Mouse (Mus musculus) liver, postnatal 0 days (tissue): Measurements from ENCODE around the gene D430041D05Rik. TPM values are rescaled to one million over a fixed set of nuclear protein-coding genes. Genes with fewer than 3 reads are reported as not detected.

Experiments
- ATAC-seq: fragments of 200-750 bp; cut with Nextera tagmentation; 2 replicates; pipeline ENCODE4 v1.8.0; 2017; ENCODE audit warnings: mild to moderate bottlenecking, moderate library complexity
- DNase-seq: peaks from one replicate; pipeline ENCODE4 v3.0.0-alpha.2; 2016
- H3K27ac ChIP-seq: fragments of 300-500 bp; sonication (generic); 2 replicates; pipeline ENCODE4 v1.5.1; 2014; ENCODE audit warnings: antibody characterized with exemption, moderate library complexity, mild to moderate bottlenecking, low read depth
- H3K27me3 ChIP-seq: fragments of 300-500 bp; sonication (generic); 2 replicates; pipeline ENCODE4 v1.6.1; 2014; ENCODE audit warnings: low read length, control low read depth, mixed read lengths; ENCODE audit not compliant: insufficient read depth
- H3K36me3 ChIP-seq: fragments of 300-500 bp; sonication (generic); replicated peaks from 2 replicates; pipeline ENCODE4 v1.6.1; 2014; ENCODE audit warnings: mild to moderate bottlenecking, control low read depth, low read length, moderate library complexity, mixed read lengths; ENCODE audit not compliant: insufficient read depth
- H3K4me1 ChIP-seq: fragments of 300-500 bp; sonication (generic); 2 replicates; pipeline ENCODE4 v1.6.1; 2014; ENCODE audit warnings: antibody characterized with exemption, mild to moderate bottlenecking, control low read depth; ENCODE audit not compliant: insufficient read depth
- H3K4me2 ChIP-seq: fragments of 300-500 bp; sonication (generic); 2 replicates; pipeline ENCODE4 v1.6.1; 2014; ENCODE audit warnings: low read depth, mild to moderate bottlenecking, low read length, moderate library complexity, mixed read lengths
- H3K4me3 ChIP-seq: fragments of 300-500 bp; sonication (generic); 2 replicates; pipeline ENCODE4 v1.5.1; 2014; ENCODE audit warnings: low read depth, low read length
- H3K9ac ChIP-seq: fragments of 300-500 bp; sonication (generic); replicated peaks from 2 replicates; pipeline ENCODE4 v1.6.1; 2014; ENCODE audit warnings: mild to moderate bottlenecking, moderate library complexity
- H3K9me3 ChIP-seq: fragments of 300-500 bp; sonication (generic); 2 replicates; pipeline ENCODE4 v1.6.1; 2016; ENCODE audit warnings: mild to moderate bottlenecking, control low read depth, low read length, mixed read lengths
- CTCF ChIP-seq: sonication (generic); IDR thresholded peaks from 2 replicates; pipeline ENCODE4 v1.5.1; 2016; ENCODE audit warnings: antibody characterized with exemption, low read depth
- EP300 ChIP-seq: IDR thresholded peaks from 2 replicates; pipeline ENCODE4 v1.6.1; 2016; ENCODE audit warnings: antibody characterized with exemption, low read depth, mild to moderate bottlenecking
- WGBS: fragments of 180-500 bp; shearing (Covaris S2); extraction: QIAGEN DNeasy Blood & Tissue Kit; methylation state at CpG from one replicate; pipeline ENCODE4 v1.1.7; 2014; ENCODE audit not compliant: insufficient replicate concordance; 5-methylcytosine and 5-hydroxymethylcytosine counted together
- polyA plus RNA-seq: library from polyadenylated mRNA; unstranded; fragments of >200 nt; fragmentation: Nextera tagmentation; extraction: Ambion mirVana; gene quantifications from 2 replicates; pipeline ENCODE4 v1.2.1, GENCODE M21; 2015

The D430041D05Rik gene
- polyA plus RNA-seq, 1 experiment from 2014 or later: 0.05 TPM

DNA sequence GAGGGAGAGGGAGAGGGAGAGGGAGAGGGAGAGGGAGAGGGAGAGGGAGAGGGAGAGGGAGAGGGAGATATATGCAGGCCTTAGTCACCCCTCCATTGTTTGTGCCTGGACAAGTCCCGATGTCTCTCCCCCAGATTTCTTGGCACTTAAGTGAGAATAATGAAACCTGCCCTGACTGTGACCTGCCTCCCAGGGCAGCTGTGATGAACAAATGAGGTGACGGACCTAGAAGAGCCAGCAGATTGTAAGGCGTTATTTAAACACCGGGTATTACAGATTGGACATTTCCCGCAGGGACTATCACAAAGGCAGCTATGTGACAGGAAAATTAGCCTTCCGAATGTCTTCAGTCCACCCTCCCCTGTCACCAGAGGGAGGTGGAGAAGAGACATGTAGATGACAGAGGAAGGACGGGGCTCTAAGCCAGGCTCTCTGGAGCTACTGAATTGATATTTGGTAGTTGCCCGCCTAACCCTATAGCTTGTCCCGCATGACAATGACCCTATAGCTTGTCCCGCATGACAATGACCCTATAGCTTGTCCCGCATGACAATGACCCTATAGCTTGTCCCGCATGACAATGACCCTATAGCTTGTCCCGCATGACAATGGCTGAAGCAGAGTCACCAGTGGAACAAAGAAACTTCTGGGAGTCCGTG, 191.0 kb downstream of the D430041D05Rik start:
- Histone ChIP-seq H3K9me3 (no peaks in the 10 kb centered on the region), H3K4me3 (no peak overlapping the region), H3K27me3 (no peaks in the 10 kb centered on the region), H3K9ac (no peak overlapping the region), H3K4me1 (no peaks in the 10 kb centered on the region), H3K4me2 (no peak overlapping the region), H3K36me3 (no peaks in the 10 kb centered on the region), H3K27ac (no peak overlapping the region)
- WGBS: 81% methylated on average over 14 of the region's 14 CpGs
- TF ChIP-seq EP300 (no peak), CTCF (no peak)
- no peak for DNase-seq
- no peak for ATAC-seq

DNA sequence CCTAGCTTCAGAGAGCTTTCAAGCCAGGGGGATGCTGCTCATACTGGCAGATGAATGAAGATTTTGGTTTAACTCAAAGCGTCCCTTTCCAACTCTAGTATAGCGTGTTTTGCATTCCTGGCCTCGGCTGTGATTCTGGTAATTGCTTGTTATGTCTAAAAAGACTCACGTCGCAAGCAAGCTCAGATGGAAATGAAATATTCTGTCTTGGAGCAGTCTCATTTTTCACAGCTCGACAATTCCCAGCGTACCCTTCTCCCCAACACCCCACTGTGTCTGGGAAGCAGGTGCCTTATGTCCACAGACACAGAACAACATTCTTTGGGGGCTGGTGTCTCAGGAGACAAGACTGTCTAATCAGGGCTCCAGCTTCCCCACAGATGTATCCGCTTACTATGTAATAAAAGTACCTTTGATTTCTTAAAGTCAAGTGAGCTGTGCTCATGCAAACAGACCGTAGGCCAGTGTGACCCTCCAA, 192.2 kb downstream of the D430041D05Rik start:
- no peak for ATAC-seq
- H3K27me3 ChIP-seq: no peaks in the 10 kb centered on the region
- no peak overlapping the region for H3K4me3 ChIP-seq
- no peak for DNase-seq
- no peaks in the 10 kb centered on the region for H3K36me3 ChIP-seq
- H3K9ac ChIP-seq: no peak overlapping the region
- no peak overlapping the region for H3K4me2 ChIP-seq
- H3K4me1 ChIP-seq: no peaks in the 10 kb centered on the region
- H3K27ac ChIP-seq: no peak overlapping the region
- TF ChIP-seq CTCF (no peak), EP300 (no peak)
- 78% methylated on average over 9 of the region's 9 CpGs for WGBS
- no peaks in the 10 kb centered on the region for H3K9me3 ChIP-seq

DNA sequence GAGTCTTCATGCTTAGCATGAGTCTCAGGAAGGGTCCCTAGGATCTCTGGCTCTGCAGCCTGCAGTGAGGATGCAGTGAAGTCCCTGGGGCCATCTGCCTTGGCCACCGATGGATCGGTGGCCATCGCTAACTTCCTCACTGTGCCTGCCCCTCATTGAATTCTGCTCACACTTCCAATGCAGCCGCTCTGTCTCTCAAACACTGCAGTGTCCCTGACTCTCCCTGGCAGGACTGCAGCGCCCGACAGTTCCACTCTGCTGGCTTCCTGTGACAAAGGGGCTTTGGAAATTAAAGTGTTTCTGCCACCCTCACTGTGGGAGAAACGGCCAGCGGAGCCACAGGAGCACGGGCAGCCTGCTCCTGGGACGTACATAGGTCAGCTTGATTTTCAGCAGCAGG, 192.7 kb downstream of the D430041D05Rik start:
- Histone ChIP-seq H3K4me3 (no peak overlapping the region), H3K27ac (no peak overlapping the region), H3K4me1 (no peaks in the 10 kb centered on the region), H3K36me3 (no peaks in the 10 kb centered on the region), H3K4me2 (no peak overlapping the region), H3K9me3 (no peaks in the 10 kb centered on the region), H3K27me3 (no peaks in the 10 kb centered on the region), H3K9ac (no peak overlapping the region)
- 69% methylated on average over 10 of the region's 10 CpGs for WGBS
- no peak for TF ChIP-seq EP300
- TF ChIP-seq CTCF: no peak
- DNase-seq (no peak), ATAC-seq (no peak)

DNA sequence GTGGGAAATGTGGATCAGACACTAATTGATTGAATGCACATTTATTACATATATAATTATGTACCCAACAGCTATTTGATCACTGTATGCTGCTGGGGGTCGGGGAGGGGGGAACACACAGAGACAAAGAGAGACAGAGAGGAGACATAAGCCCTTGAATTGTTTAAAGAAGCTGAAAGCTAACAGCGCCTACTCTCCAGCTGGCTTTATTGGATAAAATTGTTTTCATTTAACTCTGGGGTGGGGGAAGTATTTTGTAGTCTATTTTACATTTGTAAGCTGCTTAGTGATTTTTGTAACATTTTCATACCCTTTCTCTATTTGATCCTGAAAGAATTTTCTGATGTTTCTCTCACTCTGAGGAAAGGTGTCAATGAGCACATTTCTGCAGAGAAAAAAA, 201.4 kb downstream of the D430041D05Rik start:
- ATAC-seq: no peak
- Histone ChIP-seq H3K27ac (no peak overlapping the region), H3K4me2 (no peak overlapping the region), H3K9me3 (no peaks in the 10 kb centered on the region), H3K4me3 (no peak overlapping the region), H3K4me1 (no peaks in the 10 kb centered on the region), H3K36me3 (no peaks in the 10 kb centered on the region), H3K27me3 (no peaks in the 10 kb centered on the region), H3K9ac (no peak overlapping the region)
- 62% methylated on average over 2 of the region's 2 CpGs for WGBS
- TF ChIP-seq EP300 (no peak), CTCF (no peak)
- DNase-seq: no peak

DNA sequence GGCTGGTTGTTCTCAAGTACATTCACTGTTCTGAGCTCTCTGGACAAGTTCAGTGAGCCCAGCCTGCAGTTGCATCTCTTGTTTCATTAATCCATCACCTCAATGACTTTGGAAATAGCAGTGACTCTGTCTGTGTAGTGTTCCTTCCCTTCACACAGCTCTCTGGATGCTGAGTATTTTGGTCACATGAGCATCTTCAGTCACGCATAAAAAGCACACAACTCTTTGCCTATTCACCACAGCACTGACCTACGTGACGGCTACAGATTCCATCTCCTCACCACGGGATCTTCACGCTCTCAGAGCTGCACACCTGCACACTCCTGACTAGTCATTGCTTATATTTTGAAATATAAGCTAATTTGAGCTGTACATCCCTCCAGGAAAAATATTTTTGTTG, 202.4 kb downstream of the D430041D05Rik start:
- no peak overlapping the region for H3K27ac ChIP-seq
- H3K27me3 ChIP-seq: no peaks in the 10 kb centered on the region
- H3K4me3 ChIP-seq: no peak overlapping the region
- DNase-seq (no peak), ATAC-seq (no peak)
- H3K9ac ChIP-seq: no peak overlapping the region
- H3K9me3 ChIP-seq: no peaks in the 10 kb centered on the region
- WGBS: 67% methylated on average over 5 of the region's 5 CpGs
- no peak overlapping the region for H3K4me2 ChIP-seq
- H3K4me1 ChIP-seq: no peaks in the 10 kb centered on the region
- TF ChIP-seq CTCF (no peak), EP300 (no peak)
- no peaks in the 10 kb centered on the region for H3K36me3 ChIP-seq

DNA sequence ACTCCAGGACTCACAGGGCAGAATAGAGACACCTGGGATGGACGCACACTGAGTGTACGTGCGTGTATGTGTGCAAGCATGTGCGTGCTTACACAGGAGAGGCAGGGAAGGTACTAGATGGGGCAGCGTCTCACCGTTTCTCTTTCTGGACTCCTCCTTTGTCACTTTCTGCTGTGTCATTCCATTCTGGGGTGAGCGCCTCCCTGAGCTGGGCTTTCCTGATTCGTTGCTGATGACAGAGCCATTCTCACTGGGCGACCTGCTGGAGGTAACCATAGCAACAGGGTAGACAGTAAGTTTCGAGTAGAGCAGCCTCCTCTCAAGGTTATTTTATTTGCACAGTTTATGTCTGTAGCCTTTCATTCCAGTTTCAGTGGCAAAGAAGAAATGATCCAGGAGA, 202.9 kb downstream of the D430041D05Rik start:
- DNase-seq (no peak), ATAC-seq (no peak)
- no peak overlapping the region for H3K9ac ChIP-seq
- TF ChIP-seq CTCF (no peak), EP300 (no peak)
- H3K4me2 ChIP-seq: no peak overlapping the region
- no peaks in the 10 kb centered on the region for H3K36me3 ChIP-seq
- H3K27ac ChIP-seq: no peak overlapping the region
- H3K4me1 ChIP-seq: no peaks in the 10 kb centered on the region
- 38% methylated on average over 10 of the region's 10 CpGs for WGBS
- H3K27me3 ChIP-seq: no peaks in the 10 kb centered on the region
- H3K9me3 ChIP-seq: no peaks in the 10 kb centered on the region
- H3K4me3 ChIP-seq: no peak overlapping the region

DNA sequence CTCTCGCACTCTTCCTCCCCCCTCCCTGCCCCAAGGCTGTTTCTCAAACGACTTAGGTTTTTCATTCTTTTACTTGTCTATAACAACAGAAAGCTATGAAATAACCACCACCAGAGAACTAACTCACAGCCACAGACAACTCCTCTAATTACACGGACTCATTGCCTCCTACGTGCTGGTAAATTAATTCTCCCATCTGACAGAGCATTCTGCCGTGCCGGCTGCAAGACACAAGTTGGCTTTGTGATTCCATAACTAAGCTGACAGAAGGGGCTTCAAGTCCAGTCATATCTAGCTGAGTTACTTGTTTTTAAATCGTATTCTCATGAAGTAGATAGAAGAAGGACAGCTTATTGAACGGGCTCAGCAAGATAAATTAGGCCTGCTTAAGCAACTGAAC, 205.2 kb downstream of the D430041D05Rik start:
- Histone ChIP-seq H3K4me1 (no peaks in the 10 kb centered on the region), H3K9ac (no peak overlapping the region), H3K4me3 (no peak overlapping the region), H3K9me3 (no peaks in the 10 kb centered on the region), H3K36me3 (no peaks in the 10 kb centered on the region), H3K27ac (no peak overlapping the region), H3K27me3 (no peaks in the 10 kb centered on the region), H3K4me2 (no peak overlapping the region)
- DNase-seq (no peak), ATAC-seq (no peak)
- no peak for TF ChIP-seq EP300
- no peak for TF ChIP-seq CTCF
- 72% methylated on average over 8 of the region's 8 CpGs for WGBS
